Mouse (Mus musculus) heart, embryonic 14.5 days (tissue): ENCODE data around the gene Lrrc28. TPM values are rescaled to one million over a fixed set of nuclear protein-coding genes. Genes with fewer than 3 reads are reported as not detected.
"Not testable (repeated sequence)": the region's sequence is repeated elsewhere in the genome, so short reads cannot be mapped to it uniquely, and the experiment has no call there.

Experiments
- ATAC-seq: fragments of 200-750 bp; cut with Nextera tagmentation; 2 replicates; pipeline ENCODE4 v1.8.0; 2017; ENCODE audit warnings: low read depth, moderate TSS enrichment; ENCODE audit not compliant: insufficient number of reproducible peaks, insufficient read depth, low FRiP score
- H3K27ac ChIP-seq, 2 experiments: fragments of 200-500 bp in 1 of 2; fragments of 300-500 bp in 1 of 2; sonication (generic) in 1 of 2; replicated peaks in 1 of 2; 2 replicates each; pipeline ENCODE4 v1.5.1; 2012 to 2014; ENCODE audit warnings: low read depth in 2 of 2, low read length in 2 of 2, control low read depth in 1 of 2, mild to moderate bottlenecking in 1 of 2, mixed read lengths in 1 of 2; ENCODE audit not compliant: control insufficient read depth in 1 of 2, insufficient read depth in 1 of 2
- H3K27me3 ChIP-seq: fragments of 300-500 bp; sonication (generic); 2 replicates; pipeline ENCODE4 v1.6.1; 2014; ENCODE audit warnings: mild to moderate bottlenecking, low read length, control low read depth; ENCODE audit not compliant: control insufficient read depth, insufficient read depth
- H3K36me3 ChIP-seq: fragments of 300-500 bp; sonication (generic); 2 replicates; pipeline ENCODE4 v1.6.1; 2014; ENCODE audit warnings: mild to moderate bottlenecking, control low read depth, low read length, mixed read lengths; ENCODE audit not compliant: control insufficient read depth, insufficient read depth
- H3K4me1 ChIP-seq, 2 experiments: fragments of 200-500 bp in 1 of 2; fragments of 300-500 bp in 1 of 2; sonication (generic) in 1 of 2; 2 replicates each; pipeline ENCODE4 v1.6.1; 2012 to 2014; ENCODE audit warnings: low read length in 2 of 2, control low read depth in 1 of 2, mixed read lengths in 1 of 2; ENCODE audit not compliant: control insufficient read depth in 2 of 2, insufficient read depth in 2 of 2
- H3K4me2 ChIP-seq: fragments of 300-500 bp; sonication (generic); 2 replicates; pipeline ENCODE4 v1.6.1; 2014; ENCODE audit warnings: mild to moderate bottlenecking, low read length
- H3K4me3 ChIP-seq, 2 experiments: fragments of 200-500 bp in 1 of 2; fragments of 300-500 bp in 1 of 2; sonication (generic) in 1 of 2; 2 replicates each; pipeline ENCODE4 v1.5.1; 2012 to 2014; ENCODE audit warnings: low read length in 2 of 2, mild to moderate bottlenecking in 2 of 2, control low read depth in 1 of 2, low read depth in 1 of 2, moderate library complexity in 1 of 2; ENCODE audit not compliant: control insufficient read depth in 1 of 2, insufficient read depth in 1 of 2
- H3K9ac ChIP-seq: fragments of 300-500 bp; sonication (generic); 2 replicates; pipeline ENCODE4 v1.6.1; 2014; ENCODE audit warnings: mild to moderate bottlenecking, low read length
- H3K9me3 ChIP-seq: fragments of 300-500 bp; sonication (generic); 2 replicates; pipeline ENCODE4 v1.6.1; 2016; ENCODE audit warnings: low read length, control low read depth; ENCODE audit not compliant: control insufficient read depth
- WGBS: fragments of 180-500 bp; shearing (Covaris S2); extraction: QIAGEN DNeasy Blood & Tissue Kit; methylation state at CpG from one replicate; pipeline ENCODE4 v1.1.7; 2014; 5-methylcytosine and 5-hydroxymethylcytosine counted together
- polyA plus RNA-seq: library from polyadenylated mRNA; unstranded; fragments of >200 nt; fragmentation: Nextera tagmentation; extraction: Ambion mirVana; gene quantifications from 2 replicates; pipeline ENCODE4 v1.2.1, GENCODE M21; 2014

Gene Lrrc28
- polyA plus RNA-seq, 1 experiment from 2014 or later = 13.3 TPM

- not testable (repeated sequence) for H3K27ac ChIP-seq, H3K27me3 ChIP-seq, ATAC-seq, H3K4me3 ChIP-seq, H3K9me3 ChIP-seq, H3K9ac ChIP-seq, H3K4me2 ChIP-seq, H3K4me1 ChIP-seq, H3K36me3 ChIP-seq
- 83% methylated on average over 3 of the region's 5 CpGs for WGBS
These were observed 123.3 kb downstream of the Lrrc28 start for GRCm38 (mm10) chr7:67521731-67522130.

DNA sequence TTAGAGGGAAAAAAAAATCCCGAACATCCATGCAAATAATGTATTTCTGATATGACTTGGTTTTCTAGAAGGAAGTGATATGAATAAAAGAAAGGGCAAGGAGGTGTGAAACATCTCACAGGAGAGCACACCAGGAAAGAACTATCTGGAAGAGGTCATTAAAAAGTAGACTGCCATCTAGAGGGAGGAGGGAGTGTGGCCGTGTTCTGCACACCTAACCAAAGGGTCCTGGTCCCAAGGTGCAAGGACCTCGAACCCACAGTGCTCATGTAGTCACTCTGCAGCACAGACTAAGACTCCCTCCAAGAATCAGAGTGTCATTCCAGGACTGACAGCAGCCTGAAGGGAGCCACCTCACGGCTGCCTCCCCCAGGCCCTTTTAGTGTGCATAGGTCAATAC lies 124.1 kb downstream of the Lrrc28 start:
- Histone ChIP-seq H3K4me3 (no peak overlapping the region), H3K27ac (no peak overlapping the region), H3K4me2 (no peak overlapping the region), H3K9ac (no peak overlapping the region), H3K4me1 (peaks cover 0 to 1% of the 10 kb centered on the region in 2 experiments; a peak in 1 of 4 replicates), H3K9me3 (no peaks in the 10 kb centered on the region), H3K27me3 (no peaks in the 10 kb centered on the region), H3K36me3 (no peaks in the 10 kb centered on the region)
- no peak for ATAC-seq
- WGBS = 63% methylated on average over 4 of the region's 4 CpGs

DNA sequence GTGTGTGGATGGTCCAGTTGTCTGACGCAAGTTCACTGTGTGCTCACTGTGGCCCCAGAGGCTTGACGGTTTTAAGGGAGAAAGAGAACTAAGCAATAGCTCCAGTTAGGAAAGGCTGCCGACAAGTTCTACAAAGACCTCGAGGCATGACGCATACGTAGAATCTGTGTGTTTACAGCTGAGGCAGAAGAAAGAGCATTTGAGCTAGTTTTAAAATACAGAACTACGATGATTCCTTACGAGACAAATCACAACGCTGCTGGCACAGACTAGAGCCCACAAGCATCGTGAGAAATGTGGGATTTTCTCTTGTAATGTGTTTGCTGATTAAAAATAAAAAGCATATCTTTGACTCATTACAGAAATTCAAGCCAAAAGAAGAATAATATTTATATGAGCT lies 125.1 kb downstream of the Lrrc28 start:
- Histone ChIP-seq H3K27me3 (no peaks in the 10 kb centered on the region), H3K36me3 (no peaks in the 10 kb centered on the region), H3K9me3 (no peaks in the 10 kb centered on the region), H3K4me2 (no peak overlapping the region), H3K9ac (no peak overlapping the region), H3K4me3 (no peak overlapping the region), H3K4me1 (peaks cover 4 to 6% of the 10 kb centered on the region in 2 experiments; a peak in 3 of 4 replicates), H3K27ac (no peak overlapping the region)
- WGBS = 84% methylated on average over 10 of the region's 10 CpGs
- no peak for ATAC-seq

GRCm38 (mm10) chr7:67515621-67516020 lies 129.4 kb downstream of the Lrrc28 start:
- WGBS = 84% methylated on average over 9 of the region's 9 CpGs

DNA sequence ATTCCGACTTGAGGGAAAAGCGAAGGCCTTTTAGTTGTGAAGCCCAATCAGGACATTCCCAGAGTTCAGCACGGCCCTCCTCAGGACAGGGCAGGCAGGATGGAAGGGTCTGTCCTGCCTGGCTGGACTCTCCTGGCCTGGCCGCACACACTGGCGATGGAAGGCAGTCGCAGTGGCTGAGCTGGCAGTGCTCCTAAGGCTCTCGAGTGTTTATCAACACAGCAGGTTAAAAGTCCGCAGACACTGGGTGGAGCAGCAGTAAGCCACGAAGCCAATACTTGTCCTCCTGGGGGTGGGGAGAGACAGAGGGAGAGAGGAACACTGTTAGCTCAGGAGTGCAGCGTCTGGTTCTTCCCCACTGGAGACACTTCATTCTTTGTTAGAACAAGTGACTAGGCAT lies 130.2 kb downstream of the Lrrc28 start:
- ATAC-seq = peak; percentile 56; the same call in 1 of the 2 replicates
- Histone ChIP-seq H3K27me3 (no peaks in the 10 kb centered on the region), H3K4me3 (no peak overlapping the region), H3K27ac (peak overlapping the region; percentile 12 to 53; a peak in 3 of 4 replicates), H3K9me3 (no peaks in the 10 kb centered on the region), H3K9ac (0 out of 2 replicates have a peak overlapping the region, but pooled peaks have one; percentile 11), H3K4me2 (peak overlapping the region; percentile 25), H3K4me1 (peaks cover 7 to 14% of the 10 kb centered on the region in 2 experiments), H3K36me3 (no peaks in the 10 kb centered on the region)
- 25% methylated on average over 10 of the region's 10 CpGs for WGBS

More at GRCm38 (mm10) chr7:67515621-67516020, 129.4 kb downstream of the Lrrc28 start:
- no peaks in the 10 kb centered on the region for H3K9me3 ChIP-seq
- 0 out of 4 replicates have a peak overlapping the region, but pooled peaks of 1 of the 2 experiments have one; percentile 53 for H3K27ac ChIP-seq
- H3K9ac ChIP-seq = no peak overlapping the region
- peaks cover 7 to 14% of the 10 kb centered on the region in 2 experiments for H3K4me1 ChIP-seq
- no peak overlapping the region for H3K4me3 ChIP-seq
- no peaks in the 10 kb centered on the region for H3K36me3 ChIP-seq
- no peaks in the 10 kb centered on the region for H3K27me3 ChIP-seq
- no peak overlapping the region for H3K4me2 ChIP-seq
- no peak for ATAC-seq

GRCm38 (mm10) chr7:67514380-67514779 lies 130.7 kb downstream of the Lrrc28 start:
- Histone ChIP-seq H3K36me3 (no peaks in the 10 kb centered on the region), H3K4me2 (peak overlapping the region; percentile 25), H3K27me3 (no peaks in the 10 kb centered on the region), H3K27ac (peak overlapping the region in 1 of 2 experiments; percentile 53; a peak in 1 of 4 replicates), H3K4me3 (no peak overlapping the region), H3K4me1 (peaks cover 7 to 14% of the 10 kb centered on the region in 2 experiments), H3K9ac (0 out of 2 replicates have a peak overlapping the region, but pooled peaks have one; percentile 11), H3K9me3 (no peaks in the 10 kb centered on the region)
- WGBS = 65% methylated on average over 4 of the region's 4 CpGs
- no peak for ATAC-seq

GRCm38 (mm10) chr7:67513656-67514055 lies 131.4 kb downstream of the Lrrc28 start:
- Histone ChIP-seq H3K9ac (no peak overlapping the region), H3K4me3 (no peak overlapping the region), H3K27me3 (no peaks in the 10 kb centered on the region), H3K4me1 (peaks cover 7 to 14% of the 10 kb centered on the region in 2 experiments), H3K36me3 (no peaks in the 10 kb centered on the region), H3K27ac (no peak overlapping the region), H3K9me3 (no peaks in the 10 kb centered on the region), H3K4me2 (no peak overlapping the region)
- no peak for ATAC-seq
- WGBS = 87% methylated on average over 4 of the region's 4 CpGs

DNA sequence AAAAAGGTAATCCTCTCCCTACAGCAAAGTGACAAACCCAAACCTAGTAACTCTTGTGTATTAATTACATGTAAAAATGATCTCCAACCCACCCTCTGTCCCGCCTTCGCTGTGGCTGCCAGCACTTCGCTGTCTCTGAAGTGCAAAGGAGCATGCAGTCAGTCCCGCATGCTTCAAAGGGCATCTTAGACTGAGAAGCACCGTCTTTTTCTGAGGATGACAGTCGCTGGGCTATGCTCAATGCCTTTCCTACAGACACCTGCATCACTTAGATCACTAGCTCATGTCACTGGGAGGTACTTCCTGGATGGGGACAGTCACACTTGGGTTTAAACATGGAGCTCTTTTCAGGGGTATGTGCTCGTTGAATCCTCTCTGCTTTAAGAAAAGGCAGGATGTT lies 133.5 kb downstream of the Lrrc28 start:
- WGBS = 85% methylated on average over 7 of the region's 7 CpGs
- no peak for ATAC-seq

More for the DNA sequence above, 133.5 kb downstream of the Lrrc28 start:
- no peaks in the 10 kb centered on the region for H3K9me3 ChIP-seq
- H3K9ac ChIP-seq = no peak overlapping the region
- H3K27me3 ChIP-seq = no peaks in the 10 kb centered on the region
- no peaks in the 10 kb centered on the region for H3K36me3 ChIP-seq
- peaks cover 7 to 14% of the 10 kb centered on the region in 2 experiments for H3K4me1 ChIP-seq
- no peak overlapping the region for H3K27ac ChIP-seq
- H3K4me2 ChIP-seq = no peak overlapping the region
- H3K4me3 ChIP-seq = no peak overlapping the region
